Mouse (Mus musculus) hindbrain, embryonic 16.5 days (tissue): Measurements from ENCODE around the gene Tbc1d8. TPM values are rescaled to one million over a fixed set of nuclear protein-coding genes. Genes with fewer than 3 reads are reported as not detected.

ENCODE experiments used
- ATAC-seq: fragments of 200-750 bp; cut with Nextera tagmentation; 2 replicates; pipeline ENCODE4 v1.8.0; 2017; ENCODE audit warnings: moderate TSS enrichment, moderate library complexity
- H3K27ac ChIP-seq: fragments of 300-500 bp; sonication (generic); 2 replicates; pipeline ENCODE4 v1.5.1; 2014; ENCODE audit warnings: low read depth, mild to moderate bottlenecking, control low read depth, low read length, moderate library complexity
- H3K27me3 ChIP-seq: fragments of 300-500 bp; sonication (generic); replicated peaks from 2 replicates; pipeline ENCODE4 v1.6.1; 2014; ENCODE audit warnings: low read length; ENCODE audit not compliant: control insufficient read depth, insufficient read depth
- H3K36me3 ChIP-seq: fragments of 300-500 bp; sonication (generic); 2 replicates; pipeline ENCODE4 v1.6.1; 2014; ENCODE audit warnings: mild to moderate bottlenecking, low read length, moderate library complexity, mixed read lengths; ENCODE audit not compliant: control insufficient read depth, insufficient read depth
- H3K4me1 ChIP-seq: fragments of 300-500 bp; sonication (generic); 2 replicates; pipeline ENCODE4 v1.6.1; 2014; ENCODE audit warnings: low read depth, low read length; ENCODE audit not compliant: control insufficient read depth, insufficient read depth
- H3K4me2 ChIP-seq: fragments of 300-500 bp; sonication (generic); 2 replicates; pipeline ENCODE4 v1.6.1; 2014; ENCODE audit warnings: mild to moderate bottlenecking, low read length, control low read depth, moderate library complexity
- H3K4me3 ChIP-seq: fragments of 300-500 bp; sonication (generic); 2 replicates; pipeline ENCODE4 v1.5.1; 2014; ENCODE audit warnings: mild to moderate bottlenecking, low read length, control low read depth, moderate library complexity
- H3K9ac ChIP-seq: fragments of 300-500 bp; sonication (generic); 2 replicates; pipeline ENCODE4 v1.6.1; 2014; ENCODE audit warnings: low read depth, mild to moderate bottlenecking, control low read depth, low read length, moderate library complexity
- H3K9me3 ChIP-seq: fragments of 300-500 bp; sonication (generic); 2 replicates; pipeline ENCODE4 v1.6.1; 2014; ENCODE audit warnings: mild to moderate bottlenecking, low read length, moderate library complexity; ENCODE audit not compliant: control insufficient read depth
- WGBS: fragments of 180-500 bp; shearing (Covaris S2); extraction: QIAGEN DNeasy Blood & Tissue Kit; methylation state at CpG from one replicate; pipeline ENCODE4 v1.1.7; 2014; 5-methylcytosine and 5-hydroxymethylcytosine counted together
- polyA plus RNA-seq: library from polyadenylated mRNA; unstranded; fragments of >200 nt; fragmentation: Nextera tagmentation; extraction: Ambion mirVana; gene quantifications from 2 replicates; pipeline ENCODE4 v1.2.1, GENCODE M21; 2015

Gene Tbc1d8
- polyA plus RNA-seq, 1 experiment from 2014 or later = 9.9 TPM

DNA sequence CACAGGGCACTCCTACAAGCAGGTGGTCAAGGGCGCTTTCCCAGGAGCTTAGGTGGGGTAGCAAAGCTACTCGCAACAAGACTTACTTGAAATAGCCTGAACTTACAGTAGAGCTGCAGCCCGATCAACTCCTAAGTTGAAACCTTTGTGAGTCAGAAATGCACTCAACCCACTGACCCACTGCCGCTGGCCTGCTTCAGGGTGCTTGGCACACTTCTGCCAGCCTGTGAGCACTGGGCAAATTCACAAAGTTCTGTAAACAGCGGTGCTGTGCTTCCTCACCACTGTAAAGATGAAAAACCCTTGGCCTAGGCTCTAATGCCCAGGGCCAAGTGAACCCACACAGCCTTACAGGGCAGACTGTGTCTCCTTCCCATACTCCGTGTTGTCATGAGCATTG is 57.6 kb downstream of the Tbc1d8 start:
- Histone ChIP-seq H3K36me3 (no peaks in the 10 kb centered on the region), H3K9ac (no peak overlapping the region), H3K4me3 (no peak overlapping the region), H3K9me3 (no peaks in the 10 kb centered on the region), H3K27me3 (no peaks in the 10 kb centered on the region), H3K4me1 (peaks cover 4% of the 10 kb centered on the region; the same call in 1 of the 2 replicates), H3K27ac (no peak overlapping the region), H3K4me2 (no peak overlapping the region)
- 97% methylated on average over 6 of the region's 6 CpGs for WGBS
- no peak for ATAC-seq

DNA sequence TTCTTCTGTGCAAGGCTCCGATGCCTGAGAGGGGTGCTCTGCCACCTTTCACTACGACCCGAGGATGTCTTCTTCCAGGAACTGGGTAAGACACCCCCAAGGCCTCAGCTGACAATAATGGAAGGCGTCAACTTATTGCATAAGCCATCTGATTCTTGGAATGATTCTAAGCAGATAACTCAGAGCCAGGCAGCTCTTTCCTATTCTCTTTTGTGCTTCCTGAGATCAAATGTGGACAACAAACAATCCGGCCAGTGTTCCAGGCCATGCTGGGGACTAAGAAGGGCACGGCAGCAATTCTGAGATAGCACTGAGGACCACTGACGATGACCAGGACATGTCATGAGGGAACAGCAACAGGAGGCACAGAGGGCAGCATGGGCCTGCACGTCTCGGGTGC is 59.7 kb downstream of the Tbc1d8 start:
- Histone ChIP-seq H3K27me3 (no peaks in the 10 kb centered on the region), H3K9me3 (no peaks in the 10 kb centered on the region), H3K9ac (no peak overlapping the region), H3K27ac (no peak overlapping the region), H3K4me3 (no peak overlapping the region), H3K36me3 (no peaks in the 10 kb centered on the region), H3K4me2 (no peak overlapping the region), H3K4me1 (peaks cover 4% of the 10 kb centered on the region; the same call in 1 of the 2 replicates)
- ATAC-seq = no peak
- WGBS = 88% methylated on average over 9 of the region's 9 CpGs

DNA sequence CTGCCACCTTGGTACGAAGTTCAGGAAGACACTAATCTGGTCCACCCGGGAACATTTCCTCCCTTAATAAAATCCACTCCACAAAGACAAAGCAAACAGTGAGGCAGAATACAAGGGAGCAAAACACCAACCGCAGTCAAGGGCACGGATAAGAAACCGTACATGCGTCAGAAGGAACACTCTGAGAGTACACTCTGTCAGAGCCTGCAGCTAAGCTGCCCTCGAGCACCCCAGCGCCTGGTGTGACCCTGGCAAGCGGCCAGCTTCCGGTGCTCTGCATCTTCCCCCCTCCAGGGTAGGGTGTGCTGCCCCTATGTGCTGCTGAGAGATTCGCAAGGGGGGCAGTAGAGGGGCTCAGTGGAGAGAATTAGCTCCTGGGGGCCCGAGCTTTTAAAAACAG is 60.7 kb downstream of the Tbc1d8 start:
- peak; percentile 56; the same call in 1 of the 2 replicates for ATAC-seq
- Histone ChIP-seq H3K36me3 (no peaks in the 10 kb centered on the region), H3K4me2 (no peak overlapping the region), H3K9ac (no peak overlapping the region), H3K4me1 (peaks cover 4% of the 10 kb centered on the region; the same call in 1 of the 2 replicates), H3K27me3 (no peaks in the 10 kb centered on the region), H3K4me3 (no peak overlapping the region), H3K9me3 (no peaks in the 10 kb centered on the region), H3K27ac (no peak overlapping the region)
- 50% methylated on average over 12 of the region's 12 CpGs for WGBS

DNA sequence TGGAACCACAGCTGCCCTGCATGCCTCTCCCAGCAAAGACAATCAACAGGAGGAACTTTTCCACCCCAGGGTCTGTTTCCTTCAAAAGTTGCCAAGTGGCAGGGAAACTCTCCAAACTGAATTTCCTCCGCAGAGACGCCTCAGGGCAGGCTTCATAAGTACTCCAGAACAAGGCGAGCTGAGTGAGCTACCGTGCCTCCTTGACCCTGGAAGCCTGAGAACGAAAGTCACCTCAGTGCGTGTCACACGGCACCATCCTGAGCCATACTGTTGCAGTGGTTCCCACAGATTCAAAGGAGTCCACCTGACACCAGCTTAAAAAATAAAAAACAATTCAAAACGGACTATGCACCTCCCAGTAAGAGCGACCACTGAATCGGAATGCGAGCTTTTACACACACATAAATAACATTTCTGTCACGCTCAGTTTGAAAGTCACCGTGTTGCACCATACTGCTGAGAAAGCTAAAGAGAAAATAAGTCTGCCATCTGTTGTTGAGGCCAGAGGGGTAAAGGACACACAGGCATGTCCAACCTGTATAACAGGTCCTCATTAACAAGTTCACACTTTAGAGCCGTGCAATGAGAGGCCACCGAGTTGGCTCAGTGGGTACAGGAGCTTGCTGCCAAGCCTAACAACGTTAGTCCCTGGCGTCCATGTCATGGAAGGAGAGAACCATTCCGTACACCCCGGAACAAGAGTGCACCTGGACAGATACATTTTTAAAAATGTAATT is 68.3 kb downstream of the Tbc1d8 start:
- Histone ChIP-seq H3K27me3 (no peaks in the 10 kb centered on the region), H3K4me1 (no peaks in the 10 kb centered on the region), H3K4me3 (no peak overlapping the region), H3K36me3 (no peaks in the 10 kb centered on the region), H3K27ac (no peak overlapping the region), H3K9ac (no peak overlapping the region), H3K9me3 (no peaks in the 10 kb centered on the region), H3K4me2 (no peak overlapping the region)
- ATAC-seq = no peak
- WGBS = 71% methylated on average over 19 of the region's 19 CpGs

DNA sequence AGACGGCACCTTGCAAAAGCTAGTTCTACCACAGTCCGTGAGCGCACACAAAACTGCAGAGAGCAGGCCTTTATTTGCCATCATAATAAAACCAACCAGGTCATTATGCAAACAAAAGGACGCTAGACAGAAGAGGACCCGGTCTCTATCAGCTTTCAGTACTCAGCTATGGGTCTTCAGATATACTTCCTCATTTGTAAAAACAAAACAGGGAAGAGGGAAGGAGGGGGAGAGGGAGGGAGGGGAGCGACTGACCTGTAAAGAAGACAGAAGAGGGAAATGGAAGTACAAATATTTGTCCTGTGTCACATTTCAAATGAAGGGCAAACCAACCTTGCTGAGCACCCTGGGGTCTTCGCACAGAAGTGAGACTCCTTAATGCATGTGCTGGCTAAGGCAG is 69.9 kb downstream of the Tbc1d8 start:
- Histone ChIP-seq H3K4me3 (no peak overlapping the region), H3K27me3 (no peaks in the 10 kb centered on the region), H3K9ac (no peak overlapping the region), H3K4me1 (no peaks in the 10 kb centered on the region), H3K27ac (no peak overlapping the region), H3K36me3 (no peaks in the 10 kb centered on the region), H3K9me3 (no peaks in the 10 kb centered on the region), H3K4me2 (no peak overlapping the region)
- ATAC-seq = no peak
- 70% methylated on average over 7 of the region's 7 CpGs for WGBS

DNA sequence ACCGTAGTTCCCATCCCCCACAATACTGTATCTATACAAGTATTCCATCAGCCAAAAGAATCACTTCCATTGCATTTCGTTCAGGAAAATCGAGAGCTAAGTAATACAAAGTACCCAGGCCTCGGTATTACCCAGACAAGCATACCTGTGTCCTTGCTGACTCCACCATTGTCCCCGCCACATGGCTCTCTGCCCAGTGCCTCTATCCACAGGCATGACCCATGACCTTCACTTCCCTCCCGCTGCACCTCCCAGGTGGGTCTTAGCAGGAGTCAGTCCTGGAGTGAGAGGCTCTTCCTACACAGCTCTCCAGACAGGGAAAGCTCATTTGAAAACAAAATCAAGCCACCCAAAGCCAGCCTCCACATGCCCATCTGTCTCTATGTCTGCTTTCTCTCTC is 70.4 kb downstream of the Tbc1d8 start:
- Histone ChIP-seq H3K4me2 (no peak overlapping the region), H3K27ac (no peak overlapping the region), H3K27me3 (no peaks in the 10 kb centered on the region), H3K9ac (no peak overlapping the region), H3K9me3 (no peaks in the 10 kb centered on the region), H3K36me3 (no peaks in the 10 kb centered on the region), H3K4me3 (no peak overlapping the region), H3K4me1 (no peaks in the 10 kb centered on the region)
- whole genome bisulfite sequencing = 95% methylated on average over 6 of the region's 6 CpGs
- ATAC-seq = no peak

DNA sequence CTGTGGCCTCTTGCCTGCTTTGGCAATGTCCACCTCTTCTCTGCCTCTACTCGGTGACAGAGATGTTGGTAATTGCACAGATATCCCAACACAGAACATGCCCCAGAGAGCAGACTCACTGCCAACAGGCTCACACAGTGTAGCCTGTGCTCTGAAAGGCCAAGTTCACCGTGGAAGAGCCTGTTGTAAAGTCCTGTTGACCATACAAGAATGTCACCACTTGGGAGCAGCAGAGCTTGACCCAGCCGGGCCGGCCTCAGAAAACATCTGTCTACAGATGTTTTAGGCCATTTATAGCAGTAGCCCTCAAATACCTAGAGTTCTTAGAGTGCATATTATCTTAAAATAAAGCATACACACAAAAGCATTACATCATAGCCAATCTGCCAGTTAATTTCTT is 71.4 kb downstream of the Tbc1d8 start:
- Histone ChIP-seq H3K36me3 (no peaks in the 10 kb centered on the region), H3K27ac (no peak overlapping the region), H3K9me3 (no peaks in the 10 kb centered on the region), H3K4me3 (no peak overlapping the region), H3K9ac (no peak overlapping the region), H3K4me1 (no peaks in the 10 kb centered on the region), H3K4me2 (no peak overlapping the region), H3K27me3 (no peaks in the 10 kb centered on the region)
- WGBS = 92% methylated on average over 4 of the region's 4 CpGs
- ATAC-seq = no peak

DNA sequence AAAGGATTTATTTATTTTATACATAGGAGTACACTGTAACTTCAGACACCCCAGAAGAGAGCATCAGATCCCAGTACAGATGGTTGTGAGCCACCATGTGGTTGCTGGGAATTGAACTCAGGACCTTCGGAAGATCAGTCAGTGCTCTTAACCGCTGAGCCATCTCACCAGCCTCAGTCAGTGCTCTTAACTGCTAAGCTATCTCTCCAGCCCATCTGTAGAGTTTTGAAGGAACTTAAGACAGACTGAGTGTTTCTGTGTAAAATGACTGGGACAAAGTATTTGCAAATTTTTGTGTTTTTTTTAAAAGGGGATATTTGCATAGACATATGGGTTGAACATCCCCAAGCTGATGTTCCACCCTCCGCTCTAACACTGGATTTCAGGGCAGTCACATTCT is 78.4 kb downstream of the Tbc1d8 start:
- 84% methylated on average over 3 of the region's 3 CpGs for WGBS
- peaks cover 4% of the 10 kb centered on the region; the same call in 1 of the 2 replicates for H3K36me3 ChIP-seq
- no peak for ATAC-seq
- H3K4me2 ChIP-seq = no peak overlapping the region
- H3K4me3 ChIP-seq = no peak overlapping the region
- H3K27ac ChIP-seq = no peak overlapping the region
- no peak overlapping the region for H3K9ac ChIP-seq
- no peaks in the 10 kb centered on the region for H3K4me1 ChIP-seq
- no peaks in the 10 kb centered on the region for H3K9me3 ChIP-seq
- H3K27me3 ChIP-seq = no peaks in the 10 kb centered on the region

DNA sequence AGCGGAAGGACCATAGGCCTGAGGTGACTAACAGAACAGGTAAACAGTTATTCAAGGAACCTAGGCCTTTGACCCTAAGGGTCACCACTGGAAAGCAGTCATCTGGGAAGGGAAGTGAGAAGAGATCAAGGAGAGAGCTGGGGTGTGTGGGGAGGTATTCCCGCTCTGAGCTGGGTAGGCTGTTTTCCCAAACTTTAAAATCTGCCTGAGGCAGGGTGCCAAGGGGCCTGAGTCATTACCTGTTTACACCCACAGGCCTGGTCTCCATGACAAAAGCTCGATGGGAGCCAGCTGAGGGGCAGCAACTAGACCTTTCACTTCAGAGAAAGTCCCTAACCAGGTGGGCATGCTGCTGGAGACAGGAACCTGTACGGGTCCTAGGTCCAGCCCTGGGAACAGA is 79.3 kb downstream of the Tbc1d8 start:
- Histone ChIP-seq H3K36me3 (peaks cover 4% of the 10 kb centered on the region; the same call in 1 of the 2 replicates), H3K27me3 (no peaks in the 10 kb centered on the region), H3K9me3 (no peaks in the 10 kb centered on the region), H3K4me1 (no peaks in the 10 kb centered on the region), H3K4me2 (no peak overlapping the region), H3K27ac (no peak overlapping the region), H3K4me3 (no peak overlapping the region), H3K9ac (no peak overlapping the region)
- ATAC-seq = no peak
- WGBS = 84% methylated on average over 4 of the region's 4 CpGs
